Mouse (Mus musculus) ES-Bruce4 (cell line): ENCODE results near the gene P2rx7.

ENCODE experiments used
- CTCF ChIP-seq: IDR thresholded peaks from one replicate; pipeline ENCODE4 v1.8.1; 2011; ENCODE audit warnings: low read depth, low read length
- EP300 ChIP-seq: IDR thresholded peaks from 2 replicates; pipeline ENCODE4 v1.6.1; 2011; ENCODE audit warnings: low read depth, low read length; ENCODE audit not compliant: insufficient read depth
- POLR2A ChIP-seq: IDR thresholded peaks from one replicate; pipeline ENCODE4 v1.8.1; 2011; ENCODE audit warnings: low read length; ENCODE audit not compliant: insufficient read depth

- TF ChIP-seq POLR2A: no peak
- TF ChIP-seq CTCF: no peak
- TF ChIP-seq EP300: no peak
These were observed 92.1 kb downstream of the P2rx7 start for GRCm38 (mm10) chr5:122735853-122736252.
